Mouse (Mus musculus) common myeloid progenitor, adult 5-6 weeks (primary cell): Measurements from ENCODE around the gene Mms22l. TPM values are rescaled to one million over a fixed set of nuclear protein-coding genes. Genes with fewer than 3 reads are reported as not detected.
A peak's percentile ranks its signal among the peaks of the same experiment; 100 is the strongest.

Experiments
- ATAC-seq: replicated peaks from 2 replicates; pipeline ENCODE4 v1.8.0; 2016; ENCODE audit warnings: low read depth, mild to moderate bottlenecking, moderate TSS enrichment, inconsistent platforms; ENCODE audit not compliant: poor library complexity, severe bottlenecking
- total RNA-seq: library from RNA; stranded (forward); fragments of 200-1000, 187-1606 nt; gene quantifications from 2 replicates; pipeline ENCODE4 v1.2.3, GENCODE M21; 2017

Gene Mms22l
- total RNA-seq, 1 experiment from 2014 or later, result 44.5 TPM

DNA sequence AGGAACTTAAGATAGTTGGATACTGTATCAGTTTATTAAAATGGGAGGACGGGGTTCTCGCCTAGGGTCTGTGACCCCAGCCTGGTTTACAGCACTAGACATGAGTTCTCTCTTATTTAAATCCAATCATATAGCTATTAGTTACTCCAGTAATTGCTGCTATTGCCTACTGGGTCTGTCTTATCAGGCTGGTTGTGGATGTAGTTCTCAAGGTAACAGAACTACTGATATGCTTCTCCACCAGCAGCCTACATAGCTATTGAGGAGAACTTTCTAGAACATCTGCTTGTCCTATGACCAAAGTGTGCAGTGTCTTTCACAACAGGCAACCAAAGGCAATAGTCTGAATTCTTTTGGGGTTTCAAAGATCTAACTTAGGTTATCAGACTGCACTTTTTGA is 113.3 kb downstream of the Mms22l start:
- no peak for ATAC-seq

DNA sequence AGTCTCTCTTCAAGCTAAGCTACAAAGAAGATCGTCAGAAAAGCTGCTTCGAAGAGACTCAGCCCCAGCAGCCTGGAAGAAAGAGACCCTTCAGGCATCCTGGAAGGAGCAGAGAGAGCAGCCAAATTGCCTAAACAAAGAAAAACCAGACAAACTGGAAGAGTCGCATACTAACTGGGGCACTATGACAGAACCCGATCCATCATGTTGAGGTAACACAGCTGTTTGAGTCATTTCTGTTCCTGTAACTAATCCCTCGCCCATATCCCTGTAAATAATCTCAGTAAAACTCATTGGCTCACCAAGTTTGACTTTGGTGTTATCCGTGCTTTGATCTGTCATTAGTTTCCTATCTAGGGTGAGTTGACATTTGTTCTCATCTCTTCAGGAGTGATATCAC is 123.8 kb downstream of the Mms22l start:
- no peak for ATAC-seq

DNA sequence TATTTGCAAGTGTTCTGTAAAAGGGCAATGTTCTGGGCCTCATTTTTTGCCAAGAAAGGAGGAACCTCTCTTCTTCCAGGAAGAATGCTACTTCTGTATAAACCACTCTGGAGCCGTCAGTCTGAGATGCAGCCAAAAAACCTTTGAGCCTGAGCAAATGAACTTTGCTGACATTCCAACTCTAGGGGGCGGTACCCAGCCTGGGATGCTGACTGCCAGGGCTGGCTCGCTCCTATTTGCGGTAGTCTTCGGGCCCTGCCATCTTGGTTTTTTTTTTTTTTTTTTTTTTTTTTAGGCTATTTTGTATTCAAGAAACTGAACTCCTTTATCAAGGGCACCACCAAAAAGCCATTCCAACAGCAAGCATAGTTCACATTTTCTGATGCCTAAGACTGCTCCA is 124.2 kb downstream of the Mms22l start:
- ATAC-seq, result no peak

DNA sequence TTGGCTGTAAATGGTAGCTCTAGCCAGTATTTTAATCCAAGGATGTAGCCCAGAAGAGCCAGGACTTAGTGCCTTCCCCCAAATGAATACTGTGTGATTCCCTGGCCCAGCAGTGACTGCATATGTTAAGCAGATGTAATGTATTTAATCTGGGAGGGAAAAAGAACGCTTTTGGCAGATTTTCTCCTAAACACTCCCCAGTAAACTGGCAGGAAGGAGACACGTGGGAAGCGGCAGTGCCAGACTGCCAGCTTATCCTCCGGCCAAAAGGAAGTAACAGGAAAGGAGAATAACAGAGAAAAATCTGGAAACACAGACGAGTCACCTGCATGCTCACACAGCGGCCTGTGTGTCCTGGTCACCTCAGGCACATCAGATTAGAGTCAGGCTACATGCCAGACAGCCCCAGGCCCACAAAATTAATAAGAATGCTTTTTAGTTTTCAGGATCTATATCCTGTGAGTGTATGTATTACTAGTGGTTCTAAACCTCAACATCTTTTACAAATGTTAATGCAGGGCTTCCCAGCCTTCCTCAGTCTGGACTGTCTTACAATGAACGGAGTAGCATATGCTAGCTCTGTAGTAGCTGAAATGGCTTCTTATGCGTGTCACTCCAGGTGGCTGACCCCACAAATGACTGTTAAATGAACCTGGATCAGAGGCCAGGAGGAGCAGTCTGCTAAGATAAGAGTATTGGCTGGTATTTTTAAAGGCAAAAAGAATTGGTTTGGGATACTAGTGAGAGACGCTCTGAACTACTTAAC is 125.4 kb downstream of the Mms22l start:
- no peak for ATAC-seq

DNA sequence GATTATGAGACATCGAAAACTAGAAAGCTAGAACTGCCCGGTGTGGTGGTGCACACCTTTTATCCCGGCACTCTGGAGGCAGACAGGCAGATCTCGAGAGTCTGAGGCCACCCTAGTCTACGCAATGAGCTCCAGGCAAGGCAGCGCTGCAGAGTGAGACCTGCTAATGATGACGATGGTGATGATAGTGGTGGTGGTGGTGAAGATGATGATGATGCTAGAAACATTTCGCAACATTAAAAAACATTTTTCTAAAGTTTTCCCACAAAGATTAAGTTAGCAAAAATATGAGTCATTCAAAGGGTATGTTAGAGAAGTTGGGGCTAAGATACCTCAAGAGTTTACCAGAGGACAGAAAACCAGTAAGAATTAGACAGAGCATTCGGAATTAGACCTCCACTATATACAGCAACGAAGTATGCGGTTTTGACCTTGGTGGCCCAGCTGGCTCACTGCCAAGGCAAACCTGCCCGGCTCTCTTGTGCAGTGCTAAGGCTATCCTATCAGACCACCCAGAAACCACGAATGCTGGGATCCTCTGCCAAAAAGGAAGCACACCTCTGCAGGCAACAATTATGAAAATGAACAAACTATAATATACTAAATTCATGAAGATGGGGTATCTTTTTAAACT is 129.8 kb downstream of the Mms22l start:
- peak; percentile 63 for ATAC-seq

DNA sequence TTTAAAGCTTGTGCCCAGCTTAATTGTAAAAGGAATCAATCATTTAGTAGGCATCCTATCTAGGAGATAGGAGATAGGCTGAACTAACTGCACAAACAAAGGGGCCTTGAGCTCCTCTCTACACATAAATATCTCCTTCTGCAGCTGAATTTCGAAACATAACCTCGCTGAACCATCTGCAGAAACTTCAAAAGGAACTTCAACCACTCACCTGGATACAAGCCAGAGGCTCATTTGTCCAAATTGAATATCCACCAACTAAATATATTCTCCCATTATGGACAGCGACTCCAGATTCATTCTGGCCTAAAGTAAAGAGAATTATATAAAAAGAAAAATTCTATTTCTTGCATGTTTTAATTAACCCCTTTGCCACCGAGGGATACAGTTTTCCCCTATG is 130.4 kb downstream of the Mms22l start:
- no peak for ATAC-seq

DNA sequence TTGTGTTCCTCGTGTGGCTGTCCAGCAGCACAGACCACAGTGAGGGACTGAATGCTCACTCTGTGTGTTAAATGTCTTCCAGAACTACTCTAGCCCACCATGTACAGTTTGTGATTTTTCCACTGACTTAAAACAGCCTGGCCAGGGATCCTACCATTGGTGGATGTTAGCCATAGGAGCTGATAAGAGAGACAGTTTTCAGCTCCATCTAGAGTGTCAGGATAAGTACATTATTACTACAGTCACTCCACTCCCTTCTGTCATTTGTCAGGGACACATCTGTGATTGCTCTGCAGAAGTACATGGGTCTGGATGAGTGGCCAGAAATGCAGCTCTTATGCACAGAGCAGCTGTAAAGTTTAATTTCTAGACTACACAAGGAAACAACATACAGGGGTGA is 131.6 kb downstream of the Mms22l start:
- ATAC-seq, result no peak

DNA sequence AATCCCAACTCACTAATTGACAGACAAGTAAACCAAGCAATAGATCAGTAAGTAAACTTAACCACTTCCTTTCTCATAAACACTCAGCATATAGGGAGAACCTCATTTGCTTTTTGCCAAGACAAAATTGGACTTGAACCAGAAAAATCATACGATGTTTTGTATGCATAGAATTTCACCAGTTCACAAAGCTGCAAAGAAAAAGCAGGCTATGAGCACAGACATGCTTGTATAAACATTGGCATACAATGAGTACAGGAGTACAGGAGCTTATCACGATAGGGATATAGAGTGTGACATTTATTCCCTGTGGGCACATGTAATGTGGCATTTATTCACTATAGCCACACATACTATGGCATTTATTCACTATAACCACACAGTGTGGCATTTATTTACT is 134.2 kb downstream of the Mms22l start:
- no peak for ATAC-seq

DNA sequence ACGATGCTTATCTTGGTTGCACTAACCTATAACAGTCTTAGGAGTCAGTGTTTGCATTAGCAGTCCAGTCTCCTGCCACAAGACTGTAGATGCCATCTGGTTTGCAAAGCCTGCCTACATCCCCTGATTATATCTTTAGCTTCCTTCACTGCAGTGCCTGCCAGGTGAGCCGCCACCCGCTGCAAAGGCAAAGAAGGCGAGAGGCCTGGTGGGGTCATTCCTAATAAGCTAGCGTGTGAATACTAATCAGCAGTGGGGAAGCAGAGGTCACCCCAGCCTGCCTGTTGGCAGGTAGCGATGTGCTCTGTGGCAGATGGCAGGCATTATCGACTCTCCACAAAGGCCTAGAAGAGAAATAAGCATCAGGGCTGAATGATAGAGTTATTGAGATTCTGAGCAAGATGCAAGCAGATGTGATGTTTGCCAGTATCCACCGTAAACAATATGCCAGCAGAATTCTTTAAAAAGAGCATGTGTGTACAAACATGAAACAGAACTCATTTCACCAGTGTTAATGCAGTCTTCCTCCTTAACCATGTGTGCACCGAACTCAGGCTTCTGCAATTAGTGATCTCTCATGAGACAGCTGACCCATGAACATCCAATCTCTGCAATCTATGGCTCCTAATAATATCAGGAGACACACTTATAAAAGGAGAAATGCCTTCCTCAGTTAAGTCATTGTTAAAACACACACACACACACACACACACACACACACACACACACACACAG is 135.1 kb downstream of the Mms22l start:
- ATAC-seq, result no peak

DNA sequence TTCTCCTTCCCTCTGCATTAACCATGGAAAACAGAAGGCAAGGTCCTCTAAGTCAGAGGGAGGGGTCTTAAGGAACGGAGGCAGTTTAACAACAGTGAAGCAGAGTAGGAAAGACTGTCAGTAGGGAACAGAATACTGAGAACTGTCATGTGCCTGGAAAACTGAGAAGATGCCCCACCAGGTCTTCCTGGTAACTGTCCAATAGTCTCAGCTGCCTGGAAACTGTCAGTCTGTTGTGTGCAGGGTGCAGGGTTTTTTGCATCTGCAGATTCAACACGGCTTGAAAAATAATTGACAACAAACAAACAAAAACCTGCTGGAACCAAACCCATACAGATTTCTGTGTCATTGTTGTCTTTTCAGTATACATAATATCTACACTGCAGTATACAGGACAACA is 146.1 kb downstream of the Mms22l start:
- no peak for ATAC-seq

DNA sequence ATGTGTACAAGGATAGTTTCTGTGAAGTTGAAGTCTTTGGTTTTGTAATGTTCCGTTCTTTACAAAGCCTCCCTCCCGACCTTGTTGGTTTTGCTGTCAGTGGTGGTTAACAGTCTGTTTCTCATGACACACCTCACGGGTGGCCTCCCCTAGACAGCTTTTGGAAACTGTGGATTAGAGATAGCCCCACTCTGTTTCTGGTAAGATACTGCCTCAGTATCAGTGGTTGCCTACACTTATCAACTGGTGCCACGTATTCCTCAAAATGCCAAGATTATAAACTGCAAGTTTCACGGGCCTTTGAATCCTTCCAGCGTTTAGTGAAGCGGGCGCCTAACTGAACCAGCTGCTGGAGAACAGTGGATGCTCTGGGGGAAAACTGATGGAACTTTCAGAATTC is 148.5 kb downstream of the Mms22l start:
- peak; percentile 81 for ATAC-seq
